Mouse (Mus musculus) forebrain, embryonic 12.5 days (tissue): ENCODE measurements around the gene Hist1h4f. TPM values are rescaled to one million over a fixed set of nuclear protein-coding genes. Genes with fewer than 3 reads are reported as not detected.
"Not testable (repeated sequence)": the region's sequence is repeated elsewhere in the genome, so short reads cannot be mapped to it uniquely, and the experiment has no call there.

Source experiments
- ATAC-seq: fragments of 200-750 bp; cut with Nextera tagmentation; 2 replicates; pipeline ENCODE4 v1.8.0; 2017; ENCODE audit warnings: moderate TSS enrichment; ENCODE audit not compliant: low FRiP score
- H3K27ac ChIP-seq: fragments of 300-500 bp; sonication (generic); 2 replicates; pipeline ENCODE4 v1.5.1; 2016; ENCODE audit warnings: mild to moderate bottlenecking
- H3K27me3 ChIP-seq: fragments of 300-500 bp; sonication (generic); 2 replicates; pipeline ENCODE4 v1.6.1; 2016; ENCODE audit warnings: mild to moderate bottlenecking
- H3K36me3 ChIP-seq: fragments of 300-500 bp; sonication (generic); replicated peaks from 2 replicates; pipeline ENCODE4 v1.6.1; 2016; ENCODE audit warnings: mild to moderate bottlenecking
- H3K4me1 ChIP-seq: fragments of 300-500 bp; sonication (generic); 2 replicates; pipeline ENCODE4 v1.6.1; 2016
- H3K4me2 ChIP-seq: fragments of 300-500 bp; sonication (generic); 2 replicates; pipeline ENCODE4 v1.6.1; 2016; ENCODE audit warnings: mild to moderate bottlenecking, moderate library complexity
- H3K4me3 ChIP-seq: fragments of 300-500 bp; sonication (generic); replicated peaks from 2 replicates; pipeline ENCODE4 v1.5.1; 2016; ENCODE audit warnings: mild to moderate bottlenecking
- H3K9ac ChIP-seq: fragments of 300-500 bp; sonication (generic); 2 replicates; pipeline ENCODE4 v1.6.1; 2016; ENCODE audit warnings: mild to moderate bottlenecking
- H3K9me3 ChIP-seq: fragments of 300-500 bp; sonication (generic); 2 replicates; pipeline ENCODE4 v1.6.1; 2016
- WGBS: fragments of 180-500 bp; shearing (Covaris S2); methylation state at CpG from one replicate; pipeline ENCODE4 v1.1.7; 2016; 5-methylcytosine and 5-hydroxymethylcytosine counted together
- polyA plus RNA-seq: library from polyadenylated mRNA; unstranded; fragments of >200 nt; fragmentation: Nextera tagmentation; extraction: Ambion mirVana; gene quantifications from 2 replicates; pipeline ENCODE4 v1.2.1, GENCODE M21; 2016

Hist1h4f gene
- polyA plus RNA-seq, 1 experiment from 2014 or later = 1.4 TPM

DNA sequence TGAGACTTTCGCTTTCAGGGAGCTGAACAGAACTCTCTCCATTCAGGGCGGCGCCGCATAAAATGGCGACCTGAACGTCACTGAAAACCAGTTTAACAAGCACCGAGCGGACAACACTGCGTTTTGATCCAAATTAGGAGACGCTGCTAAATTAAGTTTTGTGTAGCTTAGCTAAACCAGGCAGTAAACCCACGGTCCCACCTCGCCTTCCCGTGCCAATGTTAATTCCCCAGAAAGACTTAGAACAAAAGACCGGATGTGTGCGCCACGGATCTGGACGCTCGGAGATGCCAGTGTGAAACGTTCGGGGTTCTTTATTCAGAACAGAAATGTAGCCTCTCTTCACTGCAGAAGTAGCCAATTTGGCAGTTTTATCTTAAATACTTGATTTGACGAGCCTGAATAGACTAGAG lies 33.6 kb upstream of the Hist1h4f start:
- ATAC-seq = 0 out of 2 replicates have a peak, but pooled peaks have one; percentile 9
- Histone ChIP-seq H3K27ac (peak overlapping the region; percentile 99), H3K27me3 (no peaks in the 10 kb centered on the region), H3K9me3 (no peaks in the 10 kb centered on the region), H3K4me2 (peak overlapping the region; percentile 70), H3K9ac (peak overlapping the region; percentile 75), H3K4me1 (peaks cover 32% of the 10 kb centered on the region), H3K36me3 (no peaks in the 10 kb centered on the region), H3K4me3 (peak overlapping the region; percentile 45)
- WGBS = under 1% methylated on average over 21 of the region's 21 CpGs

DNA sequence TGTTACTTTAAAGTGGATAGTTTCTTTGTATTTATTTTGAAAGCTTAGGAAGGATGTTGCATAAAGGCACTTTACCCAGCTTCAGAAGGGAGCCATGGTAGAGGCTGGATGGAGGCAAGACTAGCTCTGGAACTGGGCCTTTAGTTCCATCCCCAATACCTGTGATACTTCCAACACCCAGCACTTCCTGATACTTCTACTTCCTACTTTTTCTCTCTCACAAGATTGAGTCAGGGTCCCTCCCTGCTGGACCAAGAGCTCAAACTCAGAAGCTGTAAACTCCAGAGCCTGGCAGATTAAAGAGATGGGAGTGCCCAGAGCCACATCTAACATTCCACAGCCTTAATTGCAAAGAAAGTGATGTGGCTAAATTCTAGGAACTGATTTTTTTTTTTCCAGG lies 32.9 kb upstream of the Hist1h4f start:
- peak overlapping the region; percentile 70 for H3K4me2 ChIP-seq
- H3K36me3 ChIP-seq = no peaks in the 10 kb centered on the region
- peak overlapping the region; percentile 75; the same call in 1 of the 2 replicates for H3K9ac ChIP-seq
- no peak for ATAC-seq
- peak overlapping the region; percentile 99 for H3K27ac ChIP-seq
- H3K27me3 ChIP-seq = no peaks in the 10 kb centered on the region
- H3K4me3 ChIP-seq = peak overlapping the region; percentile 45
- H3K4me1 ChIP-seq = peaks cover 32% of the 10 kb centered on the region
- H3K9me3 ChIP-seq = no peaks in the 10 kb centered on the region

DNA sequence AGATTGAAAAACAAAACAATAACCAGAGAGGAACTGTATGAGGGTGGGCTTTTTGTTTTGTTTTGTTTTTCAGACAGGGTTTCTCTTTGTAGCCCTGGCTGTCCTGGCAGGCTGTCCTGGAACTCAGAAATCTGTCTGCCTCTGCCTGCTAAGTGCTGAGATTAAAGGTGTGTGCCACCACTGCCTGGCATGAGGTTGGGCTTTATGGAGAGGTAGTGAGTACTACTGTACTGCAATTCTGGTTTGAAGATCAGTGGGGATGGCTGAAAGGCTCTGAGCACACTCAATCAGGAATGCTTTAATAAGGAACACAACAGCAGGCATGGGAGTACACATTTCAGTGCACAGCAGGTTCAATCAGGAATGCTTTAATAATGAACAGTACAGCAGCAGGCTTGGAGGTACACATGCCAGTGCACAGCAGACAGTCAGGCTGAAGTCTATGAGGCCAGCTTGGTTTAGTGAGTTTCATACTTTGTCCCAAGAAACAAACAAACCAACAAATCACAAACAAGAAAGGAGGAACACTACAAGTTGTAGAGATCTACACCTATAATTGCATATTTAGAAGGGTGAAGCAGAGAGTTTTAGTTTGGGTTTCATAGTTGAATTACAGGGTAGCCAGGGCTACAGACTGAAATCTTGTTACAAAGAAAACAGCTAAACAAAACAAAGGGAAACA lies 32.1 kb upstream of the Hist1h4f start:
- no peaks in the 10 kb centered on the region for H3K27me3 ChIP-seq
- H3K9me3 ChIP-seq = no peaks in the 10 kb centered on the region
- H3K4me3 ChIP-seq = no peak overlapping the region
- ATAC-seq = no peak
- no peaks in the 10 kb centered on the region for H3K36me3 ChIP-seq
- peaks cover 32% of the 10 kb centered on the region for H3K4me1 ChIP-seq
- H3K9ac ChIP-seq = 0 out of 2 replicates have a peak overlapping the region, but pooled peaks have one; percentile 36
- H3K4me2 ChIP-seq = peak overlapping the region; percentile 85
- H3K27ac ChIP-seq = peak overlapping the region; percentile 99

DNA sequence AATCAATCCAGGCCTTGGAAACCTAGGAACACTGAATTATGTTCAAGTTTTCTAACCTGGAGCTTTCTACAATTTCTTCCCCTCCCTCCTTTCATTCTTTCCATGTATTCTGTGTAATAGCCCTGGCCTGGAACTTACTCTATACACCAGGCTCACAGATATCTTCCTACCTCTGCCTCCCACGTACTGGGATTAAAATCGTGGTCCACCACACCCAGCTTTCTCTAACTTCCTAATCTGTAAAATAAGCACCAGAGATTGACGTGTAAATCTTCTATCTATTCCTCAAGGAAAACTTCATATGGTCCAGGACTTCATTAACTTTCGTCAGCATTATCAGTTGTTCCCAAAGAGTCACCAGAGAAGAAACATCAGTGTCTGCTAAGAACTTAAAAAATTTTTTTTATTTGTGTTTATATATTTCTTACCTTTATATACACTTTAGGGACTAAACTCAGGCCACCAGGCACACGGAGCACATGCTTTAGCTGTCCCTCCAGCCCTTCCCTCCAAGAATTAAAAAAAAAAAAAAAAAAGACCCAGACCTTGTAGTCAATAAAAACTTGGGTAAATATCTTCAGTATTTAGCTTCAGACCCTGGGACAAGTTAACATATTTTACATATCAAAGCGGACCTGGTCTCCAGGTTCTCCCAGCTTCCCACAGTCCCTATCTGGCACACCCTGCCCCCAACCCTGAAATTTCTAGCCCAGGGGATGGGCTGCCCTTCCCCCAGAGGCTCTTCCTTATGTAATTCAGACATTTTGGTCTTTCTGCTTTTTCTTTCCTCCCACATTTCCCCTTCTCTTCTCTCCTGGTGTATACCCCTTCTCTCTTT lies 31.0 kb upstream of the Hist1h4f start:
- no peak for ATAC-seq

DNA sequence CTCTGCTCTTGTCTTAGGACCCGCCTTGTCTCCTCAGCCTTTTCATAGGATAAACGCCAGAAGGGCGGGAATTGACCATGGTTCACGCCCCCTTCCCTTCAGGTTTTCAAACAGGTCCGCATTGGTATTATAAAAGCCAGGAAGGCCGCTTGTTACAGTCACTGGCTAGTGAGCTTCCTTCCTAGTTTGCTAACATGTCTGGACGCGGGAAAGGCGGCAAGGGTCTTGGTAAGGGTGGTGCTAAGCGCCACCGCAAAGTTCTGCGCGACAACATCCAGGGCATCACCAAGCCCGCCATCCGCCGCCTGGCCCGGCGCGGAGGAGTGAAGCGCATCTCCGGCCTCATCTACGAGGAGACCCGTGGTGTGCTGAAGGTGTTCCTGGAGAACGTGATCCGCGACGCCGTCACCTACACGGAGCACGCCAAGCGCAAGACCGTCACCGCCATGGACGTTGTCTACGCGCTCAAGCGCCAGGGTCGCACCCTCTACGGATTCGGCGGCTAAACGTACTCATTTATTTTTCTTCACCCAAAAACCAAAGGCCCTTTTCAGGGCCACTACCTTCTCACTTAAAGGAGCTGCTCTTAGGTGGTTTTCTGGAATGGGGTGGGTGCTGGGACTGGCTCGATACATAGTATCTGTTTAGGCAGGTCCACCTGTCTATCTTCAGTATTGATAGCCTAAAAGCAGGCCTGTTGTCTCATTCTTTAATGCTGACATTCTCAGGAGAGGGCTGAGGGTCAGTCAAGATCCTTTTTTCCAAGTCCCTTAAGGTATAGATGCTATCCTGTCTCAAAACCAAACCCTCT lies 30.2 kb upstream of the Hist1h4f start, which contains the start of gene Hist1h4d:
TSS of gene Hist1h4d (plus strand) at position 191 of the 811 bp plus-strand sequence.
- Histone ChIP-seq H3K27ac (peak within 1 kb of the TSS; percentile 99), H3K9me3 (no peaks in the 10 kb centered on the region), H3K9ac (peak within 1 kb of the TSS; percentile 78), H3K36me3 (no peaks in the 10 kb centered on the region), H3K4me1 (peaks cover 37% of the 10 kb centered on the region), H3K4me2 (peak within 1 kb of the TSS; percentile 85), H3K4me3 (peak within 1 kb of the TSS; percentile 53), H3K27me3 (no peaks in the 10 kb centered on the region)
- under 1% methylated on average over 43 of the region's 43 CpGs for WGBS
- ATAC-seq = peak; percentile 90

More for the DNA sequence above, 31.0 kb upstream of the Hist1h4f start:
- peak overlapping the region; percentile 85 for H3K4me2 ChIP-seq
- H3K4me3 ChIP-seq = peak overlapping the region; percentile 53
- H3K9ac ChIP-seq = peak overlapping the region; percentile 78
- H3K27ac ChIP-seq = peak overlapping the region; percentile 99
- no peaks in the 10 kb centered on the region for H3K27me3 ChIP-seq
- peaks cover 32% of the 10 kb centered on the region for H3K4me1 ChIP-seq
- H3K9me3 ChIP-seq = no peaks in the 10 kb centered on the region
- no peaks in the 10 kb centered on the region for H3K36me3 ChIP-seq
- 4% methylated on average over 6 of the region's 6 CpGs for WGBS

DNA sequence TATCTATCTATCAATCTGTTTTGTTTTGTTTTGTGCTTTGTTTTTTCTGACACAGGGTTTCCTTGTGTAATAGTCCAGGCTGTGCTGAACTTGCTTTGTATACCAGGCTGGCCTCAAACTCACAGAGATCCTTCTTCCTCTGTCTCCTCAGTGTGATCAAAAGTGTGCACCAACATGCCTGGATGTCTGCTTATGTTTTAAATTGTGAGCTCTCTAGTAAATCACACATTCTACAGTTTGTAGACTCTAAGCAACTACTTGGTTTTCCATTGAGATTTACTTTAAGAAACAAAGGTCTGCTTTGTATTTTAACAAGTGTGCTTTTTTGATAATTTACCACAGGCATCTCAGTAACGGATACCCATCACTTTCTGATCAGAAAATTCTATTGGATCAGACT lies 26.4 kb upstream of the Hist1h4f start:
- H3K9ac ChIP-seq = no peak overlapping the region
- no peak for ATAC-seq
- H3K36me3 ChIP-seq = no peaks in the 10 kb centered on the region
- H3K27me3 ChIP-seq = no peaks in the 10 kb centered on the region
- 0 out of 2 replicates have a peak overlapping the region, but pooled peaks have one; percentile 46 for H3K27ac ChIP-seq
- H3K9me3 ChIP-seq = no peaks in the 10 kb centered on the region
- no peak overlapping the region for H3K4me2 ChIP-seq
- 93% methylated on average over 1 of the region's 1 CpGs for WGBS
- no peak overlapping the region for H3K4me3 ChIP-seq
- peaks cover 32% of the 10 kb centered on the region for H3K4me1 ChIP-seq

DNA sequence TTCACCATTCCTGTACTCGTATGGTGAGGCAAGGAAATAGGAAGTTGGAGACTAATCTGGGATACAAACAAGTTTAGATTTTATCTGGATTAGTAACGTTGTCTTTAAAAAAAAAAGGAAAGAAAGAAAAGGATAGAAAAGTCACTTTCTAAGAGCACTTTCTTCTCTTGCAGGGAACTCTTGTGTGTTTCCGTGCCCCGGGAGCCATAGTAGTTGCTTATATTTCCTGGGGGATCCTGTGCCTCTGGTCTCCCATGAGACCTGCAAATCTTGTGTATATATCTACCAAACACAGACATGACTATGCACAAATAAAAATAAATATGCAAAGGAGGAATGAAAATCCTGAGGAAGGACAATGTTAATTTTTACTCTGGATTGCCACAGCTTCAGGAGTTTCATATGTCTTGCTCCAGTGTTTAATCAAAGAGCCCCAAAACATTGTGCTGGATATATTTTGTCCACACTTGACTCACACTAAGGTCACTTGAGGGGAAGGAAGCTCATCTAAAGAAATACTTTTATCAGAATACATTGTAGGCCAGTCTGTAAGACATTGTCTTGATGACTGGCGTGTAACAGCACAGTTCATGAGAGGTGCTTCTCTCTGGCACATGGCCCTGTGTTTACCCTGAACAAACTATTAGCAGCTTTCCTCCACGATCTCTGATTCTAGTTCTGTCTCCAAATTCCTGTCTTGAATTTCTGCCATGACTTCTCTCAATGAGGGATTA lies 25.6 kb upstream of the Hist1h4f start:
- Histone ChIP-seq H3K9ac (peak overlapping the region; percentile 74), H3K4me2 (peak overlapping the region; percentile 67), H3K4me3 (peak overlapping the region; percentile 47), H3K4me1 (peaks cover 32% of the 10 kb centered on the region), H3K9me3 (no peaks in the 10 kb centered on the region), H3K36me3 (no peaks in the 10 kb centered on the region), H3K27ac (peak overlapping the region; percentile 94), H3K27me3 (no peaks in the 10 kb centered on the region)
- WGBS = 48% methylated on average over 6 of the region's 6 CpGs
- ATAC-seq = no peak

DNA sequence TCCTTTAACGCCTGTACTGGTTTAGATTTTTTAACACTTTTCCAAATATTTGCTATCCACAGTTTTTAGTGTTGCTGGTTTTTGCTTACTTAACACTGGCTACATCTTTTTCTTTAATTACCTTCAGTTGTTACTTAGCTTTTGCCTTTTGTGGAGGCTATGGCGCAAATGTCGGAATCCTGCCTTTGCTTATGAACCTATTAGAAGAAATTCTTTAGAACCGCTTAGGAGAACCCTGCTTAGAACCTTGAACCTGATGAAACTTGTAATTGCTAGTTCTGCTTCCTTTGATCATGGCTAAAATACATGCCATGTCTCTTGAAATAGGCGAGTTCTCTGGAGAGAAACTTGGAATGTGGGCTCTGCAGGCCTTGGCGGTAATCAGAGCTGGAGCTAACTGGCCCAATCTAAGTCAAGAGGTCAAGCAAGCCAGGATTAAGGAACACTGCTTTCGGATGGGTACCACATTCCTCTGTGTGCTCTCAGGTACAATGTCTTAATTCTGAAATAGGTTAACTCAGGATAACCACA lies 25.0 kb upstream of the Hist1h4f start:
- WGBS = 1% methylated on average over 7 of the region's 7 CpGs
- Histone ChIP-seq H3K27me3 (no peaks in the 10 kb centered on the region), H3K4me1 (peaks cover 28% of the 10 kb centered on the region), H3K36me3 (no peaks in the 10 kb centered on the region), H3K4me3 (peak overlapping the region; percentile 47), H3K4me2 (peak overlapping the region; percentile 67), H3K9ac (peak overlapping the region; percentile 74), H3K9me3 (no peaks in the 10 kb centered on the region), H3K27ac (peak overlapping the region; percentile 94)
- ATAC-seq = no peak

DNA sequence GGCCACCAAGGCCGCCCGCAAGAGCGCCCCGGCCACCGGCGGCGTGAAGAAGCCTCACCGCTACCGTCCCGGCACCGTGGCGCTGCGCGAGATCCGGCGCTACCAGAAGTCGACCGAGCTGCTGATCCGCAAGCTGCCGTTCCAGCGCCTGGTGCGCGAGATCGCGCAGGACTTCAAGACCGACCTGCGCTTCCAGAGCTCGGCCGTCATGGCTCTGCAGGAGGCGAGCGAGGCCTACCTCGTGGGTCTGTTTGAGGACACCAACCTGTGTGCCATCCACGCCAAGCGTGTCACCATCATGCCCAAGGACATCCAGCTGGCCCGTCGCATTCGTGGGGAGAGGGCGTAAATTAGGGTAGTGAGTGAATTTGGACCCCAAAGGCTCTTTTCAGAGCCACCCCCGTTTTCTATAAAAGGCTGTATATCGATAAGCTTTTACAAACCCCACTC lies 24.4 kb upstream of the Hist1h4f start:
- H3K4me1 ChIP-seq = peaks cover 28% of the 10 kb centered on the region
- ATAC-seq, H3K27me3 ChIP-seq, H3K36me3 ChIP-seq, H3K9me3 ChIP-seq: not testable (repeated sequence)
- H3K9ac ChIP-seq = peak overlapping the region; percentile 74
- H3K27ac ChIP-seq = peak overlapping the region; percentile 94
- peak overlapping the region; percentile 47 for H3K4me3 ChIP-seq
- whole genome bisulfite sequencing = 0% methylated on average over 12 of the region's 40 CpGs
- peak overlapping the region; percentile 67 for H3K4me2 ChIP-seq

DNA sequence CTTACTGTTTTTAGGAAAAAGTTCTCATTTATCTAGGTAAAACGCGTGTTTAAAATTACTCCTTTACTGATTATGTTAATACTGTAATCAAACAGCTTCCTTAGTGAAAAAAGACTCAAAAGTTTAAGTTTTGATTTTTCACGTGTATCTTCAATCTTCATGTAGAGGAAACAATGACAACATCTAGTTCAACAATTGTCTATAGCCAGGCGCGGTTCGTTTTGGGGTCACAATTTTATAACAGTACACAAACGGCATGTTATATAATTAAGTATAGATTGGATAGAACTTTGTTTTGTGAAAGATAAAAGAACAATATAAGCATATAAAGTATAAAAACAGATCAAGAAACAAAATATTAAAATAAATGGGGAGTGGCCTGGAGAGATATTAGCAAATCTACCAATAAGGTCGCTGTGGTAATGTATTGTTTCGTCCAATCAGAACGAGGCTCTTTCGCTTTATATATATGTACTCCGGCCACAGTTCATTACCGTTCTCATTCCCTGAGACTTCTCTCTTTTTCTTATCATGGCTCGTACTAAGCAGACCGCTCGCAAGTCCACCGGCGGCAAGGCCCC lies 23.9 kb upstream of the Hist1h4f start, which contains the start of gene Hist1h3d:
TSS of gene Hist1h3d (plus strand) at position 493 of the 581 bp plus-strand sequence.
- Histone ChIP-seq H3K27me3 (no peaks in the 10 kb centered on the region), H3K27ac (peak within 1 kb of the TSS; percentile 94), H3K4me1 (peaks cover 27% of the 10 kb centered on the region), H3K9me3 (no peaks in the 10 kb centered on the region), H3K4me3 (peak within 1 kb of the TSS; percentile 47), H3K4me2 (peak within 1 kb of the TSS; percentile 67), H3K36me3 (no peaks in the 10 kb centered on the region), H3K9ac (peak within 1 kb of the TSS; percentile 74)
- ATAC-seq = peak; percentile 63
- 1% methylated on average over 18 of the region's 18 CpGs for WGBS
